Mouse (Mus musculus) cerebellum, adult 2 months (tissue): ENCODE results near the gene Ift20. TPM values are rescaled to one million over a fixed set of nuclear protein-coding genes. Genes with fewer than 3 reads are reported as not detected.
"Not testable (repeated sequence)": the region's sequence is repeated elsewhere in the genome, so short reads cannot be mapped to it uniquely, and the experiment has no call there.

Experiments used
- DNase-seq, 2 experiments: peaks; one replicate each; pipeline ENCODE4 v3.0.0; 2021
- H3K27ac ChIP-seq: fragments of 200-500 bp; 2 replicates; pipeline ENCODE4 v1.5.1; 2012; ENCODE audit warnings: low read length, control low read depth, inconsistent platforms; ENCODE audit not compliant: insufficient read depth
- H3K27me3 ChIP-seq: fragments of 200-500 bp; 2 replicates; pipeline ENCODE4 v1.6.1; 2012; ENCODE audit warnings: inconsistent platforms, mild to moderate bottlenecking, low read length, moderate library complexity; ENCODE audit not compliant: control insufficient read depth, insufficient read depth
- H3K4me1 ChIP-seq: fragments of 200-500 bp; 2 replicates; pipeline ENCODE4 v1.6.1; 2011; ENCODE audit warnings: low read length; ENCODE audit not compliant: control insufficient read depth, insufficient read depth
- H3K4me3 ChIP-seq: fragments of 200-500 bp; replicated peaks from 2 replicates; pipeline ENCODE3; 2011; ENCODE audit warnings: mild to moderate bottlenecking, low read depth, low read length, control low read depth; ENCODE audit not compliant: insufficient read depth
- CTCF ChIP-seq: fragments of 200-500 bp; IDR thresholded peaks from 2 replicates; pipeline ENCODE4 v1.5.1; 2011; ENCODE audit warnings: low read depth, mild to moderate bottlenecking, control low read depth, low read length, moderate library complexity, borderline replicate concordance; ENCODE audit not compliant: insufficient read depth
- POLR2A ChIP-seq: fragments of 200-500 bp; IDR thresholded peaks from 2 replicates; pipeline ENCODE4 v1.6.1; 2011; ENCODE audit warnings: low read length, control low read depth, borderline replicate concordance; ENCODE audit not compliant: insufficient read depth
- WGBS: fragments of 180-500 bp; shearing (Covaris S2); methylation state at CpG from one replicate; pipeline ENCODE4 v1.1.7; 2018; 5-methylcytosine and 5-hydroxymethylcytosine counted together
- polyA plus RNA-seq: library from polyadenylated mRNA; depleted of rRNA; stranded (reverse); fragments of >200 nt; gene quantifications from 2 replicates; pipeline ENCODE4 v1.2.3, GENCODE M21; 2012; rRNA removed

Ift20 gene
- polyA plus RNA-seq, 1 experiment, result 91.8 TPM

- no peak for DNase-seq
- Histone ChIP-seq H3K4me1 (no peaks in the 10 kb centered on the region), H3K4me3 (no peak overlapping the region), H3K27me3 (no peaks in the 10 kb centered on the region), H3K27ac (no peak overlapping the region)
- 71% methylated on average over 3 of the region's 3 CpGs for WGBS
- TF ChIP-seq POLR2A, result no peak
Observed at GRCm38 (mm10) chr11:78574536-78574935, 38.4 kb downstream of the Ift20 start.

GRCm38 (mm10) chr11:78574975-78575374 lies 38.8 kb downstream of the Ift20 start:
- H3K4me1 ChIP-seq, result no peaks in the 10 kb centered on the region
- DNase-seq, result no peak
- WGBS, result 87% methylated on average over 2 of the region's 2 CpGs

GRCm38 (mm10) chr11:78582848-78583247 lies 46.7 kb downstream of the Ift20 start:
- Histone ChIP-seq H3K4me3 (no peak overlapping the region), H3K27ac (no peak overlapping the region), H3K4me1 (no peaks in the 10 kb centered on the region), H3K27me3 (no peaks in the 10 kb centered on the region)
- DNase-seq, result no peak
- WGBS, result 94% methylated on average over 6 of the region's 6 CpGs
- TF ChIP-seq POLR2A (no peak), CTCF (no peak)

More at GRCm38 (mm10) chr11:78574975-78575374, 38.8 kb downstream of the Ift20 start:
- H3K27me3 ChIP-seq, result no peaks in the 10 kb centered on the region
- H3K4me3 ChIP-seq, result no peak overlapping the region
- TF ChIP-seq POLR2A, result no peak
- no peak for TF ChIP-seq CTCF
- no peak overlapping the region for H3K27ac ChIP-seq

GRCm38 (mm10) chr11:78586099-78586498 lies 49.9 kb downstream of the Ift20 start:
- TF ChIP-seq POLR2A (no peak), CTCF (no peak)
- no peak for DNase-seq
- no peak overlapping the region for H3K27ac ChIP-seq
- H3K4me3 ChIP-seq, result no peak overlapping the region
- no peaks in the 10 kb centered on the region for H3K27me3 ChIP-seq
- no peaks in the 10 kb centered on the region for H3K4me1 ChIP-seq

GRCm38 (mm10) chr11:78587677-78588076 lies 51.5 kb downstream of the Ift20 start:
- not testable (repeated sequence) for H3K4me1 ChIP-seq, H3K27me3 ChIP-seq, H3K27ac ChIP-seq, DNase-seq, H3K4me3 ChIP-seq
- WGBS, result 93% methylated on average over 1 of the region's 1 CpGs

Other genes with a start within 250 kb of the Ift20 start
- 2.6 and 2.9 TPM in 2 replicates for gene BC030499, start 245.5 kb upstream of the Ift20 start, polyA plus RNA-seq
- gene Spag5, start 234.8 kb upstream of the Ift20 start, polyA plus RNA-seq, result 17.6 and 19.0 TPM in 2 replicates
- 2,621 and 2,670 TPM in 2 replicates for gene Aldoc, start 213.4 kb upstream of the Ift20 start, polyA plus RNA-seq
- 94.2 and 98.6 TPM in 2 replicates for gene Pigs, start 207.9 kb upstream of the Ift20 start, polyA plus RNA-seq
- gene Unc119, start 192.9 kb upstream of the Ift20 start, polyA plus RNA-seq, result 72.2 and 75.2 TPM in 2 replicates
- gene Foxn1, start 149.8 kb upstream of the Ift20 start, polyA plus RNA-seq, result not detected in 2 replicates
- gene Slc13a2, start 114.1 kb upstream of the Ift20 start, polyA plus RNA-seq, result not detected in 2 replicates
- 15.2 and 15.4 TPM in 2 replicates for gene Slc46a1, start 70.7 kb upstream of the Ift20 start, polyA plus RNA-seq
- 29.0 and 32.0 TPM in 2 replicates for gene Sarm1, start 38.6 kb upstream of the Ift20 start, polyA plus RNA-seq
- 142 and 143 TPM in 2 replicates for gene Vtn, start 37.3 kb upstream of the Ift20 start, polyA plus RNA-seq
- gene Sebox, start 32.9 kb upstream of the Ift20 start, polyA plus RNA-seq, result 14.7 and 17.3 TPM in 2 replicates
- 67.9 and 69.5 TPM in 2 replicates for gene Tmem199, start 24.2 kb upstream of the Ift20 start, polyA plus RNA-seq
- gene Poldip2, start 24.2 kb upstream of the Ift20 start, polyA plus RNA-seq, result 133 TPM in 2 replicates
- gene Tnfaip1, start within 50 bp of the Ift20 start, polyA plus RNA-seq, result 36.7 and 38.0 TPM in 2 replicates
- 15.6 and 15.9 TPM in 2 replicates for gene Tmem97, start 14.4 kb downstream of the Ift20 start, polyA plus RNA-seq
- gene Nlk, start 161.0 kb downstream of the Ift20 start, polyA plus RNA-seq, result 25.6 TPM in 2 replicates
- gene Ccnq, start 215.4 kb downstream of the Ift20 start, polyA plus RNA-seq, result 30.8 and 31.2 TPM in 2 replicates